Mouse (Mus musculus) embryo, embryonic 11 days (tissue): ENCODE measurements at regions not wholly inside any gene's neighbourhood (a gene's known extent, or its start where the extent isn't known, plus 50 kb on each side); places are given as distances from the start of the nearest gene placed in this dataset.
A peak's percentile ranks its signal among the peaks of the same experiment; 100 is the strongest.

Experiments
- DNase-seq: peaks from one replicate; pipeline ENCODE4 v3.0.0-alpha.2; 2015

GRCm38 (mm10) chr1:51697265-51698192 is 218.3 kb downstream of the Myo1b start:
- DNase-seq = peak; percentile 75

GRCm38 (mm10) chr1:51696471-51696870 is 218.2 kb upstream of the Nabp1 start:
- DNase-seq = no peak

- DNase-seq = no peak
These were observed 212.7 kb upstream of the Nabp1 start for GRCm38 (mm10) chr1:51690878-51691277.

GRCm38 (mm10) chr1:51689461-51690223 is 211.4 kb upstream of the Nabp1 start:
- no peak for DNase-seq

- DNase-seq = no peak
These were observed 210.7 kb upstream of the Nabp1 start for GRCm38 (mm10) chr1:51688946-51689345.

GRCm38 (mm10) chr1:51688224-51688545 is 210.0 kb upstream of the Nabp1 start:
- DNase-seq = no peak

GRCm38 (mm10) chr1:51687484-51688223 is 209.4 kb upstream of the Nabp1 start:
- no peak for DNase-seq

- DNase-seq = no peak
These were observed 208.5 kb upstream of the Nabp1 start for GRCm38 (mm10) chr1:51686759-51687158.

- DNase-seq = no peak
These were observed 204.0 kb upstream of the Nabp1 start for GRCm38 (mm10) chr1:51682273-51682672.

- DNase-seq = no peak
These were observed 203.6 kb upstream of the Nabp1 start for GRCm38 (mm10) chr1:51681872-51682271.

- DNase-seq = no peak
These were observed 202.5 kb upstream of the Nabp1 start for GRCm38 (mm10) chr1:51680725-51681124.

GRCm38 (mm10) chr1:51678290-51678928 is 200.2 kb upstream of the Nabp1 start:
- DNase-seq = no peak

- DNase-seq = no peak
These were observed 199.6 kb upstream of the Nabp1 start for GRCm38 (mm10) chr1:51677802-51678201.

GRCm38 (mm10) chr1:51671691-51672090 is 193.5 kb upstream of the Nabp1 start:
- DNase-seq = no peak

- peak; percentile 40 for DNase-seq
These were observed 193.1 kb upstream of the Nabp1 start for GRCm38 (mm10) chr1:51671287-51671686.

- DNase-seq = no peak
These were observed 191.8 kb upstream of the Nabp1 start for GRCm38 (mm10) chr1:51670009-51670408.

- peak; percentile 61 for DNase-seq
These were observed 190.7 kb upstream of the Nabp1 start for GRCm38 (mm10) chr1:51668881-51669280.

- DNase-seq = no peak
These were observed 182.3 kb upstream of the Nabp1 start for GRCm38 (mm10) chr1:51660531-51660930.

GRCm38 (mm10) chr1:51657203-51657602 is 179.0 kb upstream of the Nabp1 start:
- DNase-seq = no peak

GRCm38 (mm10) chr1:51650653-51650995 is 172.4 kb upstream of the Nabp1 start:
- DNase-seq = peak; percentile 67

- DNase-seq = peak; percentile 61
These were observed 171.9 kb upstream of the Nabp1 start for GRCm38 (mm10) chr1:51649963-51650652.

- DNase-seq = no peak
These were observed 169.7 kb upstream of the Nabp1 start for GRCm38 (mm10) chr1:51647955-51648354.
